ENCODE assay signal across 8 mouse cellular contexts in genomic region chr1:53053087-53054022, GRCm38 (mm10). TPM values are rescaled to one million over a fixed set of nuclear protein-coding genes. Genes with fewer than 3 reads are reported as not detected.
DNase-seq lines count a peak whose midpoint lies in the region.

No protein-coding gene starts in this region.

- peak; percentile 58 for DNase-seq in urinary bladder, postnatal 25 days (ENCODE audit: low spot score)
- DNase-seq in urinary bladder, adult 2 months (ENCODE audit: low spot score) = no peak
- peak; percentile 57 to 72 for DNase-seq in cerebellum, adult 18-20 months
- DNase-seq in forelimb bud, embryonic 11.5 days (ENCODE audit: low read depth, low spot score) = peak; percentile 74
- peak; percentile 81 for DNase-seq in kidney, postnatal 10 days
- peak; percentile 30 to 34 for DNase-seq in lung, adult 18-20 months
- DNase-seq in ovary, postnatal 14 days (ENCODE audit: low spot score) = peak; percentile 57
- DNase-seq in urinary bladder, postnatal 36 days (ENCODE audit: low spot score in 2 of 2) = peak; percentile 33 to 44

RNA-seq across cellular contexts. Expression of gene Mstn, which starts 8.1 kb away (rescaled TPM):
- 0.21 and 0.27 TPM in 2 replicates for polyA plus RNA-seq in urinary bladder, adult 2 months (2012; rRNA removed)

RNA-seq across cellular contexts. Expression of gene 1700019D03Rik, which starts 33.4 kb away (rescaled TPM):
- 8.2 and 10.2 TPM in 2 replicates for polyA plus RNA-seq in urinary bladder, adult 2 months (2012; rRNA removed)
